Mouse (Mus musculus) heart, postnatal 0 days (tissue): ENCODE data around the gene Ptpn13. TPM values are rescaled to one million over a fixed set of nuclear protein-coding genes. Genes with fewer than 3 reads are reported as not detected.

ENCODE experiments used
- ATAC-seq: fragments of 200-750 bp; cut with Nextera tagmentation; 2 replicates; pipeline ENCODE4 v1.8.0; 2017; ENCODE audit warnings: low read depth, moderate number of reproducible peaks, moderate library complexity; ENCODE audit not compliant: insufficient read depth
- DNase-seq: peaks from one replicate; pipeline ENCODE4 v3.0.0-alpha.2; 2016; ENCODE audit warnings: low spot score
- H3K27ac ChIP-seq: fragments of 300-500 bp; sonication (generic); 2 replicates; pipeline ENCODE4 v1.5.1; 2014; ENCODE audit warnings: low read depth, mild to moderate bottlenecking
- H3K27me3 ChIP-seq: fragments of 300-500 bp; sonication (generic); 2 replicates; pipeline ENCODE4 v1.6.1; 2014; ENCODE audit warnings: low read length, mixed read lengths; ENCODE audit not compliant: control insufficient read depth, insufficient read depth
- H3K36me3 ChIP-seq: fragments of 300-500 bp; sonication (generic); replicated peaks from 2 replicates; pipeline ENCODE4 v1.6.1; 2014; ENCODE audit warnings: low read length, mixed read lengths; ENCODE audit not compliant: control insufficient read depth, insufficient read depth
- H3K4me1 ChIP-seq: fragments of 300-500 bp; sonication (generic); 2 replicates; pipeline ENCODE4 v1.6.1; 2014; ENCODE audit warnings: antibody characterized with exemption; ENCODE audit not compliant: control insufficient read depth, insufficient read depth
- H3K4me2 ChIP-seq: fragments of 300-500 bp; sonication (generic); 2 replicates; pipeline ENCODE4 v1.6.1; 2014; ENCODE audit warnings: low read depth, mild to moderate bottlenecking, low read length, moderate library complexity
- H3K4me3 ChIP-seq: fragments of 300-500 bp; sonication (generic); 2 replicates; pipeline ENCODE4 v1.5.1; 2014; ENCODE audit warnings: low read depth, low read length
- H3K9ac ChIP-seq: fragments of 300-500 bp; sonication (generic); replicated peaks from 2 replicates; pipeline ENCODE4 v1.6.1; 2014; ENCODE audit warnings: low read depth, low read length, mixed read lengths
- H3K9me3 ChIP-seq: fragments of 300-500 bp; sonication (generic); replicated peaks from 2 replicates; pipeline ENCODE4 v1.6.1; 2016; ENCODE audit warnings: low read length; ENCODE audit not compliant: control insufficient read depth
- CTCF ChIP-seq: IDR thresholded peaks from 2 replicates; pipeline ENCODE4 v1.5.1; 2016; ENCODE audit warnings: antibody characterized with exemption, control low read depth, low read depth
- EP300 ChIP-seq: IDR thresholded peaks from 2 replicates; pipeline ENCODE4 v1.6.1; 2016; ENCODE audit warnings: antibody characterized with exemption, low read depth
- WGBS: fragments of 180-500 bp; shearing (Covaris S2); extraction: QIAGEN DNeasy Blood & Tissue Kit; methylation state at CpG from one replicate; pipeline ENCODE4 v1.1.7; 2014; 5-methylcytosine and 5-hydroxymethylcytosine counted together
- polyA plus RNA-seq: library from polyadenylated mRNA; unstranded; fragments of >200 nt; fragmentation: Nextera tagmentation; extraction: Ambion mirVana; gene quantifications from 2 replicates; pipeline ENCODE4 v1.2.1, GENCODE M21; 2015
- total RNA-seq: library from RNA; depleted of rRNA; stranded (reverse); fragments of >200 nt; gene quantifications from 2 replicates; pipeline ENCODE4 v1.2.3, GENCODE M21; 2014; ENCODE audit warnings: low replicate concordance; rRNA removed

Gene Ptpn13
- total RNA-seq (14.3 and 15.7 TPM in 2 replicates), polyA plus RNA-seq (2.3 TPM in 2 replicates)

DNA sequence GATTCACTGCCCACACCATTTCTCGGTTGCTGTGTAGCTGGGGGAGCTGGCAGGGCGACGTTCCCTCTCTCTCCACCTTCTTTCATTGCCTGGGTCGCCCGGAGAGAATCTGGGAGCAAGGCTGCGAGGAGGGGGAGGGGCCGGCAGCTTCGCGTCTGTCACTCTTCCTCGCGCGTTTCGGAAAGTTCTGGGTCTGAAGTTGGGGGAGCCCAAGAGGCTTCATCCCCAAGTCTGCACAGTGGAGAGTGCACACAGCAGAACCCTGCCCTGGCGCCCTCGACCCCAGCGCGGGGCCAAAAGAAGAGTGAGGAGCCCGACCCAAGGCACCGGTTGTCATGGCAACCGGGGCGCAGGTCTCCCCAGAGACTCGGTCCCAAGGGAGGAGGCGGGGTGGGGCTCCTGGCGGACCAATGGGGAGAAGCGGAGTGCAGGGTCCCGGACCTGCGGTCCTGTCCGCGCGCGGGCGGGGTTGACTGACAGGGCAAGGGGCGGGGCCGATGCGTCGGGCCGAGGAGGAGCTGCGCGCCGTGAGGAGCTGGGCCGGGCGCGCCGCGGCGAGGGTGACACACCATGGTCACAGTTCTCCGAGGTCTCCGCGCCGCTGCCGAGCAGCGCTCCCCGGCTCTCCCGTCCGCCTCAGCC lies at the start of gene Ptpn13:
Gene Ptpn13, plus strand, starts transcription at position 515 of the 642 bp plus-strand sequence.
- H3K27me3 ChIP-seq = peaks cover 14% of the 10 kb centered on the region
- peaks cover 10% of the 10 kb centered on the region for H3K4me1 ChIP-seq
- WGBS = 0% methylated on average over 48 of the region's 55 CpGs
- peak within 1 kb of the TSS; percentile 87 for H3K4me2 ChIP-seq
- no peaks in the 10 kb centered on the region for H3K9me3 ChIP-seq
- H3K36me3 ChIP-seq = no peaks in the 10 kb centered on the region
- DNase-seq = peak; percentile 93
- H3K4me3 ChIP-seq = peak within 1 kb of the TSS; percentile 88
- peak; percentile 98 for ATAC-seq
- TF ChIP-seq CTCF (no peak), EP300 (no peak)
- peak within 1 kb of the TSS; percentile 85 for H3K27ac ChIP-seq
- H3K9ac ChIP-seq = peak within 1 kb of the TSS; percentile 82

DNA sequence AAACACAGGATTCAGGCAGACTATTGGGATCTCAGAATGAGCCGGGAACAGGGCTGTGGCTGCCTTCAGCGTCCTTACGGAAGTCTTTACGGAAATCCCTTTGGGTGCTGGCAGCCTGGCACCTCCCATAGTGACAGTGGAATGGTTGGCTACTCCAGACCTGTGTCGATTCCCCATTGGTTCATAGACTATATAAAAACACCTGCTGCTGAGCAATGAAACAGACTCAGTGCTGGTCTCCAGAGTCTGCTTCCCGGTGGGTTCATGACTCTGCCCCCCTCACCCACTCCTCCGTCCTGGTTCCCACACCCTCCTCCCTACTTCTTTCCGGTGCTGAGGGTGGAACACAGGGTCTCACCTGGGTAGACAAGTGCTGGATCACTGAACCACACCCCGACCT lies 49.8 kb upstream of the Ptpn13 start:
- Histone ChIP-seq H3K36me3 (no peaks in the 10 kb centered on the region), H3K9me3 (no peaks in the 10 kb centered on the region), H3K27ac (no peak overlapping the region), H3K4me1 (peaks cover 8% of the 10 kb centered on the region; the same call in 1 of the 2 replicates), H3K4me3 (no peak overlapping the region), H3K9ac (no peak overlapping the region), H3K27me3 (0 out of 2 replicates have a peak, but pooled peaks cover 25% of the 10 kb centered on the region), H3K4me2 (no peak overlapping the region)
- DNase-seq = no peak
- TF ChIP-seq EP300 = no peak
- no peak for TF ChIP-seq CTCF
- ATAC-seq = no peak
- WGBS = 90% methylated on average over 9 of the region's 9 CpGs

DNA sequence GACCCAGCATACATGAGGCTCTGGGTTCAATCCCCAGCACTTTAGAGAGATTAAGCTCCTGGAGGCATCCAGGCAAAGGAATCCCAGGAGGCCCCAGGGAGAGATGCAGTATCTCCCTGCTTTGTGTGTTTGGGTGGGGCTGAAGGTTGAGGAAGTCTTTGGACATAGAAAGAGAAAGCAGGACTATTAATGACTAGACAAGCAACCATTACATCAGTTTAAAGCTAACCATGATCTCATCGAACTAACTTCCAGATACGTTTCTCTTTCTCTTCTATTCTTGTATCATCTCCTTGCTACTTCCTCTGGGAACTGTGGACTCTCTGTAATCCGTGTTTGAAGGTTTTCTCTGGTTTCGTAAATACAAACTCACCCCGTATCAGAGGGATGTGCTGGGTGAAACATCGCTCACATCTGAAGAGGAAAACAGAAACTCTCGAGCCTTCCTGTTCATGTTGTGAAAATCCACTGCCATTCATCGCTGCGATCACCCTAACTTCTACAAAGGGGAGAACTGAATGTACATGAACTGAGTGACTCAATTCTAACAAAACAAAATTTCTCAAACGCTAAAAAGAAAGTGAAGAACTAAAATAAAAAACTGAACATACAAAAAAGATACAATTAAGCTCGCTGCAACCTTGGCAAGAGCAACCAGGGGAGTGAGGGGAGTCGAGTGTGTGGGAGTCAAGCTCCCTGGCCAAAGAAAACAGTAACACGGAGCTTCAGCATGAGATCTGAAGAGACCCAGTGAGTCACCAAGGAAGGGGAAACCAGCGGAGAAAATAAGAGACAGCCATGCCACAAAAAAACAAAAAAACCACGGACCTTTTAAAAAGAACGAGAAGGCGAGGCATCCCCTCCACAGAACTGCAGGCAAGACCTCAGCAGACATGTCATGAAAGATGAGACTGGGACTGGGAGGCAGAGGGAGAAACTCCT lies 48.4 kb upstream of the Ptpn13 start:
- Histone ChIP-seq H3K4me1 (peaks cover 8% of the 10 kb centered on the region; the same call in 1 of the 2 replicates), H3K4me3 (peak overlapping the region; percentile 21), H3K27ac (peak overlapping the region; percentile 65), H3K27me3 (0 out of 2 replicates have a peak, but pooled peaks cover 25% of the 10 kb centered on the region), H3K4me2 (peak overlapping the region; percentile 24), H3K9me3 (no peaks in the 10 kb centered on the region), H3K9ac (no peak overlapping the region), H3K36me3 (no peaks in the 10 kb centered on the region)
- WGBS = 43% methylated on average over 17 of the region's 17 CpGs
- 0 out of 2 replicates have a peak, but pooled peaks have one; percentile 53 for ATAC-seq
- TF ChIP-seq EP300 (no peak), CTCF (no peak)
- DNase-seq = peak; percentile 64

DNA sequence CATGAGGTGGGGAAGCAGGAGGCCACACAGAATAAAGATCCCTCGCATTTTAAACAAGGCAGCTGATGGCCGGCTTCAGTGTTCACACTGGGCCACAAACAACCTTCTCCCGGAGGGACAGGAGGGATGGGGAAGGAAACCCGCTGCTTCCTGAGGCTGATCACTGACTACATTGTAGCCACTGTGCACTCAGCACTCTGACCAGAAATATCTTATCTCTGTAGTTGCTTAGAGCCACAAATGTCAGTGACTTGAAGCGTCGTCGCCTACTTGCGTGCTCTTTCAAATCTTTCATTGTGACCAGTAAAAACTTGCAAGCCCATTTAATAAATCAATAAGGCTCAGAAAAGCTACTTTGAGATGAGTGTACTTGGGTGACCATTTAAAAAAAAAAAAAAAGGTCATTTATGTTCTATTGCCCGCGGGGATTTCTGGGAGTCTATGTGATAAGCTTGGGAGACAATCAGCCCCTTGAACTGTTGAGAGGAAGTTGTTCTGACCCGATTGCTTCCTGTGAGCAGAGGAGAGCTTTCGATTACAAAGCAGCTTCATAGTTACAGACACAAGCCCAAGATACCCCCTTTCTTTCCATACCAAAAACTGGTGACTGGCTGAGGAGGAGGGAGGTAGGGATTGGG lies 47.4 kb upstream of the Ptpn13 start:
- Histone ChIP-seq H3K4me3 (no peak overlapping the region), H3K9ac (no peak overlapping the region), H3K27ac (peak overlapping the region; percentile 65), H3K4me2 (peak overlapping the region; percentile 24; the same call in 1 of the 2 replicates), H3K27me3 (0 out of 2 replicates have a peak, but pooled peaks cover 25% of the 10 kb centered on the region), H3K36me3 (no peaks in the 10 kb centered on the region), H3K9me3 (no peaks in the 10 kb centered on the region), H3K4me1 (peaks cover 8% of the 10 kb centered on the region; the same call in 1 of the 2 replicates)
- DNase-seq = no peak
- no peak for TF ChIP-seq EP300
- no peak for TF ChIP-seq CTCF
- whole genome bisulfite sequencing = 11% methylated on average over 12 of the region's 12 CpGs
- no peak for ATAC-seq
